Mouse (Mus musculus): ENCODE results near the gene Ddx23. TPM values are rescaled to one million over a fixed set of nuclear protein-coding genes. Genes with fewer than 3 reads are reported as not detected.

The Ddx23 gene
- polyA plus RNA-seq, 1 experiment, result 31.8 TPM

- H3K27me3 ChIP-seq (ENCODE audit: control insufficient read depth, insufficient read depth, low read length), result peaks cover 10% of the 10 kb centered on the region
- no peak for DNase-seq (ENCODE audit: low read depth in 1 of 2, low spot score in 2 of 2)
- no peak overlapping the region for H3K27ac ChIP-seq (ENCODE audit: insufficient read depth, low read length)
- TF ChIP-seq POLR2A (IDR thresholded peaks at IDR 0.05; ENCODE audit: low read depth, low read length) (no peak), CTCF (IDR thresholded peaks at IDR 0.05; ENCODE audit: extremely low read depth, insufficient read depth, insufficient read length, insufficient replicate concordance) (no peak)
- no peaks in the 10 kb centered on the region for H3K36me3 ChIP-seq (ENCODE audit: control insufficient read depth, insufficient read depth, low read length)
- 15% methylated on average over 12 of the region's 12 CpGs for WGBS
- no peaks in the 10 kb centered on the region; the same call in 1 of the 2 replicates for H3K4me1 ChIP-seq (ENCODE audit: control insufficient read depth, insufficient read depth, insufficient read length)
- peak overlapping the region; percentile 61; the same call in 1 of the 2 replicates for H3K4me3 ChIP-seq (ENCODE audit: extremely low read depth, insufficient read depth, insufficient read length)
Measured at GRCm38 (mm10) chr15:98610131-98610633, 52.5 kb downstream of the Ddx23 start.

GRCm38 (mm10) chr15:98609331-98610130, 53.2 kb downstream of the Ddx23 start, which contains the start of gene Adcy6:
Adcy6 (minus strand) TSS chr15:98610076.
- Histone ChIP-seq H3K4me1 (ENCODE audit: control insufficient read depth, insufficient read depth, insufficient read length) (no peaks in the 10 kb centered on the region; the same call in 1 of the 2 replicates), H3K27ac (ENCODE audit: insufficient read depth, low read length) (no peak within 1 kb of the TSS), H3K27me3 (ENCODE audit: control insufficient read depth, insufficient read depth, low read length) (peaks cover 10% of the 10 kb centered on the region), H3K36me3 (ENCODE audit: control insufficient read depth, insufficient read depth, low read length) (no peaks in the 10 kb centered on the region), H3K4me3 (ENCODE audit: extremely low read depth, insufficient read depth, insufficient read length) (peak within 1 kb of the TSS; percentile 61)
- TF ChIP-seq CTCF (IDR thresholded peaks at IDR 0.05; ENCODE audit: extremely low read depth, insufficient read depth, insufficient read length, insufficient replicate concordance) (no peak), POLR2A (IDR thresholded peaks at IDR 0.05; ENCODE audit: low read depth, low read length) (no peak)
- WGBS, result 2% methylated on average over 65 of the region's 75 CpGs
- DNase-seq (ENCODE audit: low read depth in 1 of 2, low spot score in 2 of 2), result peak in 1 of 2 experiments; percentile 30

GRCm38 (mm10) chr15:98608784-98609250, 53.9 kb downstream of the Ddx23 start:
- H3K36me3 ChIP-seq (ENCODE audit: control insufficient read depth, insufficient read depth, low read length), result no peaks in the 10 kb centered on the region
- under 1% methylated on average over 14 of the region's 26 CpGs for WGBS
- TF ChIP-seq POLR2A (IDR thresholded peaks at IDR 0.05; ENCODE audit: low read depth, low read length), result no peak
- no peak for TF ChIP-seq CTCF (IDR thresholded peaks at IDR 0.05; ENCODE audit: extremely low read depth, insufficient read depth, insufficient read length, insufficient replicate concordance)
- DNase-seq (ENCODE audit: low read depth in 1 of 2, low spot score in 2 of 2), result no peak
- H3K4me1 ChIP-seq (ENCODE audit: control insufficient read depth, insufficient read depth, insufficient read length), result no peaks in the 10 kb centered on the region; the same call in 1 of the 2 replicates
- H3K4me3 ChIP-seq (ENCODE audit: extremely low read depth, insufficient read depth, insufficient read length), result peak overlapping the region; percentile 61; the same call in 1 of the 2 replicates
- H3K27me3 ChIP-seq (ENCODE audit: control insufficient read depth, insufficient read depth, low read length), result peaks cover 10% of the 10 kb centered on the region
- no peak overlapping the region for H3K27ac ChIP-seq (ENCODE audit: insufficient read depth, low read length)

GRCm38 (mm10) chr15:98608058-98608783, 54.5 kb downstream of the Ddx23 start:
- DNase-seq (ENCODE audit: low read depth in 1 of 2, low spot score in 2 of 2), result no peak
- TF ChIP-seq CTCF (IDR thresholded peaks at IDR 0.05; ENCODE audit: extremely low read depth, insufficient read depth, insufficient read length, insufficient replicate concordance), result no peak
- TF ChIP-seq POLR2A (IDR thresholded peaks at IDR 0.05; ENCODE audit: low read depth, low read length), result no peak
- WGBS, result 33% methylated on average over 10 of the region's 10 CpGs
- H3K27ac ChIP-seq (ENCODE audit: insufficient read depth, low read length), result 0 out of 2 replicates have a peak overlapping the region, but pooled peaks have one; percentile 8
- no peaks in the 10 kb centered on the region; the same call in 1 of the 2 replicates for H3K4me1 ChIP-seq (ENCODE audit: control insufficient read depth, insufficient read depth, insufficient read length)
- H3K36me3 ChIP-seq (ENCODE audit: control insufficient read depth, insufficient read depth, low read length), result no peaks in the 10 kb centered on the region
- peaks cover 10% of the 10 kb centered on the region for H3K27me3 ChIP-seq (ENCODE audit: control insufficient read depth, insufficient read depth, low read length)
- peak overlapping the region; percentile 61; the same call in 1 of the 2 replicates for H3K4me3 ChIP-seq (ENCODE audit: extremely low read depth, insufficient read depth, insufficient read length)

GRCm38 (mm10) chr15:98607557-98607956, 55.1 kb downstream of the Ddx23 start:
- Histone ChIP-seq H3K27ac (ENCODE audit: insufficient read depth, low read length) (no peak overlapping the region), H3K4me3 (ENCODE audit: extremely low read depth, insufficient read depth, insufficient read length) (no peak overlapping the region), H3K36me3 (ENCODE audit: control insufficient read depth, insufficient read depth, low read length) (no peaks in the 10 kb centered on the region), H3K27me3 (ENCODE audit: control insufficient read depth, insufficient read depth, low read length) (peaks cover 10% of the 10 kb centered on the region), H3K4me1 (ENCODE audit: control insufficient read depth, insufficient read depth, insufficient read length) (no peaks in the 10 kb centered on the region; the same call in 1 of the 2 replicates)
- DNase-seq (ENCODE audit: low read depth in 1 of 2, low spot score in 2 of 2), result no peak
- WGBS, result 53% methylated on average over 4 of the region's 4 CpGs
- TF ChIP-seq CTCF (IDR thresholded peaks at IDR 0.05; ENCODE audit: extremely low read depth, insufficient read depth, insufficient read length, insufficient replicate concordance) (no peak), POLR2A (IDR thresholded peaks at IDR 0.05; ENCODE audit: low read depth, low read length) (no peak)

- Histone ChIP-seq H3K27ac (ENCODE audit: insufficient read depth, low read length) (no peak overlapping the region; the same call in 1 of the 2 replicates), H3K4me3 (ENCODE audit: extremely low read depth, insufficient read depth, insufficient read length) (no peak overlapping the region), H3K4me1 (ENCODE audit: control insufficient read depth, insufficient read depth, insufficient read length) (no peaks in the 10 kb centered on the region; the same call in 1 of the 2 replicates), H3K27me3 (ENCODE audit: control insufficient read depth, insufficient read depth, low read length) (peaks cover 10% of the 10 kb centered on the region), H3K36me3 (ENCODE audit: control insufficient read depth, insufficient read depth, low read length) (no peaks in the 10 kb centered on the region)
- DNase-seq (ENCODE audit: low read depth in 1 of 2, low spot score in 2 of 2), result no peak
- WGBS, result 87% methylated on average over 9 of the region's 9 CpGs
- no peak for TF ChIP-seq POLR2A (IDR thresholded peaks at IDR 0.05; ENCODE audit: low read depth, low read length)
Measured at GRCm38 (mm10) chr15:98606739-98607138, 56.0 kb downstream of the Ddx23 start.

All from spleen, adult 2 months (tissue).